Mouse (Mus musculus): Measurements from ENCODE around the gene Sds. TPM values are rescaled to one million over a fixed set of nuclear protein-coding genes. Genes with fewer than 3 reads are reported as not detected.

Sds gene
- polyA plus RNA-seq, 1 experiment: 0.70 TPM

DNA sequence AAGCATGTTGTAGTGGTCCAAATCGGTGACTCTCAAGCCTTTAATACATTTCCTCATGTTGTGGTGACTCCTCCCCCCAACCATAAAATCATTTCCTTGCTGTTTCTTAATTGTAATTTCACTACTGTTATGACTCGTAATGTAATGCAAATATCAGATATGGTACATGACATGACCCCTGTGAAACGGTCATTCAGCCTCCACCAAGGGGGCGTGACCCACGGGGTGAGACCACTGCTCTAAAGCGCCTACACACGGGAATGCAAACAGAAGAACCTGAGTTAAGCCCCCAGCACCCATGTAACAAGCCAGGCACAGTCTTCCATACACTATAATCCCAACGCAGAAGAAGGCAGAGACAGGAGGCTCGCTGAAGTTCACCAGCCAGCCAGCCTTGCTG is 29.5 kb downstream of the Sds start:
- WGBS: 57% methylated on average over 9 of the region's 9 CpGs
- peaks cover 12% of the 10 kb centered on the region for H3K4me1 ChIP-seq (ENCODE audit: control insufficient read depth, insufficient read depth, low read length)
- TF ChIP-seq POLR2A (IDR thresholded peaks at IDR 0.05; ENCODE audit: borderline replicate concordance, extremely low read depth, low read depth, low read length) (no peak), CTCF (IDR thresholded peaks at IDR 0.05; ENCODE audit: insufficient read depth, low read length) (no peak)
- H3K4me3 ChIP-seq (replicated peaks; ENCODE audit: extremely low read depth, low read depth, low read length): no peak overlapping the region
- no peak for DNase-seq

DNA sequence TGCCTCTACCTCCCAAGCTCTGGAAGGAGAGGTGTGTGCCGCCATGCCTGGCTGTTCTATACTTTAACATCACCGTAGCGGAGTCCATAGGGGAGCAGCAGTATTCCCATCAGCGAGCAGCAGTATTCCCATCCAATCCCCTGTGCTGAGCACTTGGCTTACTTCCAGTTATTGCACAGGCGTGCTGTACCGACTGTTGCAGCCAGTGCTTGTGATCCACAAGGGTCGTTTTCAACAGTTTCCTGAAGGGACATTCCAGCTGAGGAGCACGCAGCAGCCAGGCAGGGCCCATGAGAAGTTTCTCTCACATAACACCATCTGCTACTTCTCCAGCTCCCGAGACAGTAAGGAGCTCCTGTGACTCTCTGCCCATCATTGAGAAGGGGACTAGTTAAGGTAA is 30.2 kb downstream of the Sds start:
- Histone ChIP-seq H3K4me1 (ENCODE audit: control insufficient read depth, insufficient read depth, low read length) (peaks cover 12% of the 10 kb centered on the region), H3K4me3 (replicated peaks; ENCODE audit: extremely low read depth, low read depth, low read length) (no peak overlapping the region)
- DNase-seq: no peak
- WGBS: 48% methylated on average over 9 of the region's 9 CpGs
- no peak for TF ChIP-seq CTCF (IDR thresholded peaks at IDR 0.05; ENCODE audit: insufficient read depth, low read length)
- TF ChIP-seq POLR2A (IDR thresholded peaks at IDR 0.05; ENCODE audit: borderline replicate concordance, extremely low read depth, low read depth, low read length): no peak

DNA sequence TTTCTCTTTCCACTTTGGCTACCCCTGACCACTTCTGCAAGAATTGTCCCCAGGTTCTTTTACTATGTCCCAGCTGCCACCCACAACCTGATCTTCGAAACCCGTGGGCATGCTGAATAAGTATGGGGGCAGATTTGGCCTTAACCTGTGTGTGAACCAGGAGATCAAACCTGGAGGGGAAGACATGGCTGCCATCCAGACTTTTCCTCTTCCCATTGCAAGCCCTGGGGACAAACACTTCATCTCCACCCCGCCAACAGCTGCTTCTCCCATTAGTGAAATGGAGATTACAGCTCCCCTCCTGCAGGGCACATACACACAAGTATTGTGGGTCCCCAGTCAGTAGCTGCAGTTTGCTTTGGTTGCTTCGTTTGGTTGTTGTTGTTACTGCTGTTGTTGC is 31.0 kb downstream of the Sds start:
- TF ChIP-seq POLR2A (IDR thresholded peaks at IDR 0.05; ENCODE audit: borderline replicate concordance, extremely low read depth, low read depth, low read length) (no peak), CTCF (IDR thresholded peaks at IDR 0.05; ENCODE audit: insufficient read depth, low read length) (no peak)
- H3K4me3 ChIP-seq (replicated peaks; ENCODE audit: extremely low read depth, low read depth, low read length): no peak overlapping the region
- WGBS: 59% methylated on average over 4 of the region's 4 CpGs
- DNase-seq: no peak
- H3K4me1 ChIP-seq (ENCODE audit: control insufficient read depth, insufficient read depth, low read length): peaks cover 10% of the 10 kb centered on the region

- Histone ChIP-seq H3K4me1 (ENCODE audit: control insufficient read depth, insufficient read depth, low read length) (peaks cover 7% of the 10 kb centered on the region), H3K4me3 (replicated peaks; ENCODE audit: extremely low read depth, low read depth, low read length) (peak within 1 kb of the TSS; percentile 77)
- TF ChIP-seq CTCF (IDR thresholded peaks at IDR 0.05; ENCODE audit: insufficient read depth, low read length) (no peak), POLR2A (IDR thresholded peaks at IDR 0.05; ENCODE audit: borderline replicate concordance, extremely low read depth, low read depth, low read length) (peak; percentile 90)
- WGBS: under 1% methylated on average over 36 of the region's 36 CpGs
- peak; percentile 98 for DNase-seq
These were observed 34.8 kb downstream of the Sds start, which contains the start of gene Slc8b1 for GRCm38 (mm10) chr5:120510982-120511642. Gene Slc8b1, plus strand, starts transcription at chr5:120511168.

DNA sequence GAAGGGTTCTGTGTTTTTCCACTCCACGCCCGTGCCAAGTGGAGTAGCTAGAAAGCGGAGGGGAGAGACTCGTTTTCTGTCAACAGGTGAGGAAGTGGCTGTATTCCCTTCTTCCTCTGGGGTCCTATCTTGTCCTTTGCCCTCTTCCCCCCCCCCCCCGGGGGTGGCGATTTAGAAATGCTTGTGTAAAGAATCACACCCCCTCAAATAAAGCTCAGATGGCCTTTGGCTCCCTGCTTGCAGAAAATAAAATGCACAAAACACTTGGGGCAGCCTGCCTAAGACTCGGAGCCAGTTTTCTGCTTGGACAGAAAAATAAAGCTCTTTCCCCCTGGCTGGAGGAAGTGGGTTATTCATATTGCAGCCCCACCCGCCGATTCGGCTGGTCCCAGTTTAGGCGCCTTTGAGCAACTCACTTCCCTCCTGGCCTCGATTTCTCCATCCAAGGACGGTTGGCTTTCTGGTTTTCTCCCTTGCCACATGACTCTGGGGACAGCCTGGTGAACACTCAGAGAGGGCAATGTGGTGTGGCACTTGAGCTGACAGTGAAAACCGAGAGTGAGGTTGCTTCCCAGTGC is 35.4 kb downstream of the Sds start:
- Histone ChIP-seq H3K4me1 (ENCODE audit: control insufficient read depth, insufficient read depth, low read length) (peaks cover 12% of the 10 kb centered on the region), H3K4me3 (replicated peaks; ENCODE audit: extremely low read depth, low read depth, low read length) (peak overlapping the region; percentile 77)
- TF ChIP-seq POLR2A (IDR thresholded peaks at IDR 0.05; ENCODE audit: borderline replicate concordance, extremely low read depth, low read depth, low read length) (no peak), CTCF (IDR thresholded peaks at IDR 0.05; ENCODE audit: insufficient read depth, low read length) (no peak)
- peak; percentile 27 for DNase-seq
- 5% methylated on average over 14 of the region's 14 CpGs for whole genome bisulfite sequencing

- peaks cover 22% of the 10 kb centered on the region for H3K4me1 ChIP-seq (ENCODE audit: control insufficient read depth, insufficient read depth, low read length)
- H3K4me3 ChIP-seq (replicated peaks; ENCODE audit: extremely low read depth, low read depth, low read length): no peak overlapping the region
- 74% methylated on average over 15 of the region's 15 CpGs for WGBS
- DNase-seq: no peak
- TF ChIP-seq POLR2A (IDR thresholded peaks at IDR 0.05; ENCODE audit: borderline replicate concordance, extremely low read depth, low read depth, low read length) (no peak), CTCF (IDR thresholded peaks at IDR 0.05; ENCODE audit: insufficient read depth, low read length) (no peak)
These were observed 36.7 kb downstream of the Sds start for GRCm38 (mm10) chr5:120512911-120513555.

DNA sequence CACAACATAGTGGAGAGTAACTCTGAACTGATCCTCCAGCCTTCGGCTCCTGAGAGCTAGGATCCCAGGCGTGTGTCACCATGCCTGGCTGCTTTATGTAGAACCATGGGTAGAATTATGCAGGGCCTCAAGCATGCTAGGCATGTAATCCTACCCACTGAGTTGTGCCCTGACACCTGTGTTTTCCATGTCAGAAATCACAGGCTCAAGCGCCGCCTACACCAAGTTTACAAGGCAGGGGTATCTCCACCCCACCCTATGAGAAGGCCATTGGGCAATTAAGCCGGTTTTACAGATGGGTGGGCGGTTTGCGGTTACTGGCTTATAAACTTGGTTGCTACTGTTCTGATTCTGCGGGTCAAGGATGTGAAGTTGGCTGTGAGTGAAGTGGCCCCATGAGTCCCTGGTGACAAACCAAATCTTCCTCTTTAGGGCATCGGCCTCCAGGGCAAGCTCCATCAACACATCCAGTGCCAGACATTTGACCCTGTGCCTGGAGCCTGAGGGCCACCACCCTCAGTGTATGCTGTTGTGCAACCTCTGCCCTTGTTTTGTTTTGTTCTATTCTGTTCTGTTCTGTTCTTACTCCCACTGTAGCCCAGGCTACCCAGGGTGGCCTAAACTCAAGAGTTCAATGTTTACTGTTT is 37.8 kb downstream of the Sds start:
- 68% methylated on average over 9 of the region's 9 CpGs for WGBS
- no peak overlapping the region for H3K4me3 ChIP-seq (replicated peaks; ENCODE audit: extremely low read depth, low read depth, low read length)
- peaks cover 22% of the 10 kb centered on the region for H3K4me1 ChIP-seq (ENCODE audit: control insufficient read depth, insufficient read depth, low read length)
- DNase-seq: no peak
- TF ChIP-seq POLR2A (IDR thresholded peaks at IDR 0.05; ENCODE audit: borderline replicate concordance, extremely low read depth, low read depth, low read length) (no peak), CTCF (IDR thresholded peaks at IDR 0.05; ENCODE audit: insufficient read depth, low read length) (no peak)

- Histone ChIP-seq H3K4me1 (ENCODE audit: control insufficient read depth, insufficient read depth, low read length) (peaks cover 22% of the 10 kb centered on the region), H3K4me3 (replicated peaks; ENCODE audit: extremely low read depth, low read depth, low read length) (no peak overlapping the region)
- TF ChIP-seq CTCF (IDR thresholded peaks at IDR 0.05; ENCODE audit: insufficient read depth, low read length) (no peak), POLR2A (IDR thresholded peaks at IDR 0.05; ENCODE audit: borderline replicate concordance, extremely low read depth, low read depth, low read length) (no peak)
- DNase-seq: no peak
- WGBS: 20% methylated on average over 4 of the region's 4 CpGs
These were observed 38.4 kb downstream of the Sds start for GRCm38 (mm10) chr5:120514754-120515153.

- WGBS: 75% methylated on average over 7 of the region's 7 CpGs
- DNase-seq: no peak
- no peak for TF ChIP-seq POLR2A (IDR thresholded peaks at IDR 0.05; ENCODE audit: borderline replicate concordance, extremely low read depth, low read depth, low read length)
- no peak for TF ChIP-seq CTCF (IDR thresholded peaks at IDR 0.05; ENCODE audit: insufficient read depth, low read length)
- Histone ChIP-seq H3K4me3 (replicated peaks; ENCODE audit: extremely low read depth, low read depth, low read length) (no peak overlapping the region), H3K4me1 (ENCODE audit: control insufficient read depth, insufficient read depth, low read length) (peaks cover 22% of the 10 kb centered on the region)
These were observed 39.1 kb downstream of the Sds start for GRCm38 (mm10) chr5:120515451-120515850.

All from lung, adult 2 months (tissue).